Mouse (Mus musculus): Measurements from ENCODE around the gene Hadha. TPM values are rescaled to one million over a fixed set of nuclear protein-coding genes. Genes with fewer than 3 reads are reported as not detected.

Hadha gene
- polyA plus RNA-seq (2015; fragmentation: Nextera tagmentation; extraction: Ambion mirVana), result 224 and 228 TPM in 2 replicates

GRCm38 (mm10) chr5:30154474-30155394, at the start of gene Hadha, which contains the start of gene Hadhb:
TSS of gene Hadha (minus strand) at chr5:30155162.
TSS of gene Hadhb (plus strand) at chr5:30155248.
- Histone ChIP-seq H3K27ac (ENCODE audit: low read depth) (peak within 1 kb of the TSS; percentile 97), H3K9me3 (ENCODE audit: low read length) (no peaks in the 10 kb centered on the region), H3K4me2 (ENCODE audit: low read depth, low read length) (peak within 1 kb of the TSS; percentile 81), H3K9ac (replicated peaks) (peak within 1 kb of the TSS; percentile 97), H3K4me3 (ENCODE audit: low read depth, low read length) (peak within 1 kb of the TSS; percentile 92), H3K36me3 (replicated peaks; ENCODE audit: insufficient read depth, low read length) (no peaks in the 10 kb centered on the region), H3K27me3 (ENCODE audit: insufficient read depth, low read length) (no peaks in the 10 kb centered on the region), H3K4me1 (ENCODE audit: insufficient read depth) (0 out of 2 replicates have a peak, but pooled peaks cover 5% of the 10 kb centered on the region)
- WGBS (ENCODE audit: insufficient replicate concordance), result under 1% methylated on average over 53 of the region's 53 CpGs
- peak; percentile 96 for DNase-seq
- TF ChIP-seq EP300 (IDR thresholded peaks at IDR 0.05; ENCODE audit: low read depth) (peak; percentile 88), CTCF (IDR thresholded peaks at IDR 0.05; ENCODE audit: low read depth) (no peak)
- peak; percentile 85 for ATAC-seq

- no peak for DNase-seq
- ATAC-seq, result no peak
- no peaks in the 10 kb centered on the region for H3K36me3 ChIP-seq (replicated peaks; ENCODE audit: insufficient read depth, low read length)
- no peaks in the 10 kb centered on the region for H3K9me3 ChIP-seq (ENCODE audit: low read length)
- H3K4me2 ChIP-seq (ENCODE audit: low read depth, low read length), result no peak overlapping the region
- 60% methylated on average over 1 of the region's 1 CpGs for WGBS (ENCODE audit: insufficient replicate concordance)
- H3K27me3 ChIP-seq (ENCODE audit: insufficient read depth, low read length), result no peaks in the 10 kb centered on the region
- no peak for TF ChIP-seq EP300 (IDR thresholded peaks at IDR 0.05; ENCODE audit: low read depth)
- no peak for TF ChIP-seq CTCF (IDR thresholded peaks at IDR 0.05; ENCODE audit: low read depth)
- no peak overlapping the region for H3K27ac ChIP-seq (ENCODE audit: low read depth)
- no peak overlapping the region for H3K4me3 ChIP-seq (ENCODE audit: low read depth, low read length)
- H3K4me1 ChIP-seq (ENCODE audit: insufficient read depth), result no peaks in the 10 kb centered on the region
- no peak overlapping the region for H3K9ac ChIP-seq (replicated peaks)
Observed at GRCm38 (mm10) chr5:30204441-30204840, 49.5 kb upstream of the Hadha start.

- WGBS (ENCODE audit: insufficient replicate concordance), result 66% methylated on average over 10 of the region's 10 CpGs
- Histone ChIP-seq H3K27ac (ENCODE audit: low read depth) (no peak overlapping the region), H3K4me3 (ENCODE audit: low read depth, low read length) (no peak overlapping the region), H3K9ac (replicated peaks) (no peak overlapping the region), H3K4me1 (ENCODE audit: insufficient read depth) (no peaks in the 10 kb centered on the region), H3K4me2 (ENCODE audit: low read depth, low read length) (no peak overlapping the region), H3K9me3 (ENCODE audit: low read length) (no peaks in the 10 kb centered on the region), H3K27me3 (ENCODE audit: insufficient read depth, low read length) (no peaks in the 10 kb centered on the region), H3K36me3 (replicated peaks; ENCODE audit: insufficient read depth, low read length) (no peaks in the 10 kb centered on the region)
- no peak for DNase-seq
- TF ChIP-seq CTCF (IDR thresholded peaks at IDR 0.05; ENCODE audit: low read depth) (no peak), EP300 (IDR thresholded peaks at IDR 0.05; ENCODE audit: low read depth) (no peak)
- no peak for ATAC-seq
Observed at GRCm38 (mm10) chr5:30203216-30203885, 48.4 kb upstream of the Hadha start.

GRCm38 (mm10) chr5:30202221-30202620, 47.3 kb upstream of the Hadha start:
- no peaks in the 10 kb centered on the region for H3K4me1 ChIP-seq (ENCODE audit: insufficient read depth)

GRCm38 (mm10) chr5:30201521-30201920, 46.6 kb upstream of the Hadha start:
- peak; percentile 52 for ATAC-seq
- Histone ChIP-seq H3K27ac (ENCODE audit: low read depth) (no peak overlapping the region), H3K36me3 (replicated peaks; ENCODE audit: insufficient read depth, low read length) (no peaks in the 10 kb centered on the region), H3K9me3 (ENCODE audit: low read length) (no peaks in the 10 kb centered on the region), H3K4me2 (ENCODE audit: low read depth, low read length) (no peak overlapping the region), H3K4me3 (ENCODE audit: low read depth, low read length) (no peak overlapping the region), H3K4me1 (ENCODE audit: insufficient read depth) (no peaks in the 10 kb centered on the region), H3K27me3 (ENCODE audit: insufficient read depth, low read length) (no peaks in the 10 kb centered on the region), H3K9ac (replicated peaks) (no peak overlapping the region)
- WGBS (ENCODE audit: insufficient replicate concordance), result 32% methylated on average over 5 of the region's 5 CpGs
- TF ChIP-seq CTCF (IDR thresholded peaks at IDR 0.05; ENCODE audit: low read depth), result peak; percentile 79
- TF ChIP-seq EP300 (IDR thresholded peaks at IDR 0.05; ENCODE audit: low read depth), result no peak
- DNase-seq, result peak; percentile 39

More at GRCm38 (mm10) chr5:30202221-30202620, 47.3 kb upstream of the Hadha start:
- Histone ChIP-seq H3K4me3 (ENCODE audit: low read depth, low read length) (no peak overlapping the region), H3K36me3 (replicated peaks; ENCODE audit: insufficient read depth, low read length) (no peaks in the 10 kb centered on the region), H3K27me3 (ENCODE audit: insufficient read depth, low read length) (no peaks in the 10 kb centered on the region), H3K9me3 (ENCODE audit: low read length) (no peaks in the 10 kb centered on the region), H3K27ac (ENCODE audit: low read depth) (no peak overlapping the region), H3K4me2 (ENCODE audit: low read depth, low read length) (no peak overlapping the region), H3K9ac (replicated peaks) (no peak overlapping the region)
- ATAC-seq (no peak), DNase-seq (no peak)
- no peak for TF ChIP-seq EP300 (IDR thresholded peaks at IDR 0.05; ENCODE audit: low read depth)
- TF ChIP-seq CTCF (IDR thresholded peaks at IDR 0.05; ENCODE audit: low read depth), result no peak
- WGBS (ENCODE audit: insufficient replicate concordance), result 69% methylated on average over 7 of the region's 7 CpGs

GRCm38 (mm10) chr5:30198257-30198656, 43.3 kb upstream of the Hadha start:
- 45% methylated on average over 7 of the region's 7 CpGs for WGBS (ENCODE audit: insufficient replicate concordance)
- Histone ChIP-seq H3K4me3 (ENCODE audit: low read depth, low read length) (no peak overlapping the region), H3K36me3 (replicated peaks; ENCODE audit: insufficient read depth, low read length) (no peaks in the 10 kb centered on the region), H3K27ac (ENCODE audit: low read depth) (no peak overlapping the region), H3K27me3 (ENCODE audit: insufficient read depth, low read length) (no peaks in the 10 kb centered on the region), H3K4me1 (ENCODE audit: insufficient read depth) (peaks cover 3% of the 10 kb centered on the region; the same call in 1 of the 2 replicates), H3K9ac (replicated peaks) (no peak overlapping the region), H3K9me3 (ENCODE audit: low read length) (no peaks in the 10 kb centered on the region), H3K4me2 (ENCODE audit: low read depth, low read length) (no peak overlapping the region)
- no peak for ATAC-seq
- TF ChIP-seq CTCF (IDR thresholded peaks at IDR 0.05; ENCODE audit: low read depth) (no peak), EP300 (IDR thresholded peaks at IDR 0.05; ENCODE audit: low read depth) (no peak)
- DNase-seq, result no peak
